9 mouse cellular contexts compared by ENCODE assay signal in genomic region chr6:88893559-88893958, GRCm38 (mm10). TPM values are rescaled to one million over a fixed set of nuclear protein-coding genes. Genes with fewer than 3 reads are reported as not detected.
DNase-seq lines count a peak whose midpoint lies in the region; ATAC-seq and TF ChIP-seq lines count a peak whose summit lies in the region.
"Had no signal": no experiment of that assay in that cellular context is flagged by ENCODE, and none has a peak within 500 bp of the region (broad histone marks: within the 10 kb centered on the region; RNA-seq: fewer than 3 reads in every experiment).

No protein-coding gene starts in this region.

- no peak for ATAC-seq in forebrain, embryonic 11.5 days (replicated peaks; ENCODE audit: low FRiP score)
- ATAC-seq in forebrain, embryonic 13.5 days: no peak
- ATAC-seq in midbrain, embryonic 11.5 days (ENCODE audit: low FRiP score): no peak
- no peak for ATAC-seq in midbrain, embryonic 16.5 days

- H3K27ac ChIP-seq in forebrain, embryonic 11.5 days (ENCODE audit: low read depth, low read length): no peak overlapping the region
- no peak overlapping the region for H3K27ac ChIP-seq in forebrain, embryonic 13.5 days
- no peak overlapping the region for H3K27ac ChIP-seq in midbrain, embryonic 11.5 days (ENCODE audit: low read depth, low read length)
- no peak overlapping the region for H3K27ac ChIP-seq in midbrain, embryonic 16.5 days (ENCODE audit: low read length)
- H3K27ac ChIP-seq in bone marrow, adult 2 months (ENCODE audit: control insufficient read depth, insufficient read depth, low read depth, low read length, poor library complexity): no peak overlapping the region
- H3K27ac ChIP-seq: hindbrain, embryonic 15.5 days had no signal

- no peak overlapping the region for H3K4me3 ChIP-seq in forebrain, embryonic 11.5 days (ENCODE audit: low read depth, low read length)
- no peak overlapping the region for H3K4me3 ChIP-seq in forebrain, embryonic 13.5 days
- no peak overlapping the region for H3K4me3 ChIP-seq in midbrain, embryonic 11.5 days (ENCODE audit: low read depth, low read length)
- no peak overlapping the region for H3K4me3 ChIP-seq in midbrain, embryonic 16.5 days (ENCODE audit: low read depth, low read length)
- H3K4me3 ChIP-seq in bone marrow, adult 2 months (replicated peaks; ENCODE audit: control insufficient read depth, low read depth, low read length): no peak overlapping the region
- H3K4me3 ChIP-seq: hindbrain, embryonic 15.5 days had no signal

- H3K36me3 ChIP-seq in forebrain, embryonic 11.5 days (ENCODE audit: control insufficient read depth, insufficient read depth, low read length): peaks cover 50% of the 10 kb centered on the region
- H3K36me3 ChIP-seq in forebrain, embryonic 13.5 days (ENCODE audit: poor library complexity, severe bottlenecking): peaks cover 81% of the 10 kb centered on the region
- H3K36me3 ChIP-seq in midbrain, embryonic 11.5 days (ENCODE audit: control insufficient read depth, insufficient read depth, low read length): peaks cover 57% of the 10 kb centered on the region
- peaks cover 13% of the 10 kb centered on the region for H3K36me3 ChIP-seq in midbrain, embryonic 16.5 days (ENCODE audit: control insufficient read depth, insufficient read depth, low read length)

- H3K9me3 ChIP-seq in forebrain, embryonic 11.5 days (ENCODE audit: control insufficient read depth, low read length): no peaks in the 10 kb centered on the region
- no peaks in the 10 kb centered on the region for H3K9me3 ChIP-seq in forebrain, embryonic 13.5 days (replicated peaks)
- H3K9me3 ChIP-seq in midbrain, embryonic 11.5 days (ENCODE audit: control insufficient read depth, low read length): no peaks in the 10 kb centered on the region
- H3K9me3 ChIP-seq in midbrain, embryonic 16.5 days (replicated peaks; ENCODE audit: control insufficient read depth, low read length, poor library complexity, severe bottlenecking): no peaks in the 10 kb centered on the region
- H3K9me3 ChIP-seq: hindbrain, embryonic 15.5 days had no signal

- DNase-seq in forebrain, embryonic 11.5 days (ENCODE audit: low spot score): peak; percentile 83
- DNase-seq in midbrain, embryonic 11.5 days (ENCODE audit: low spot score, missing footprints): peak; percentile 95
- DNase-seq in frontal cortex, postnatal 36 days (ENCODE audit: low spot score in 2 of 2): peak; percentile 54 to 66
- peak; percentile 36 for DNase-seq in lung, postnatal 25 days (ENCODE audit: low spot score)
- DNase-seq in thymus, postnatal 10 days (ENCODE audit: low spot score in 2 of 2): peak; percentile 51 to 83

- peak; percentile 89 for TF ChIP-seq CTCF in bone marrow, adult 2 months (IDR thresholded peaks at IDR 0.05; ENCODE audit: control insufficient read depth, insufficient read depth, low read length)

- no peak for TF ChIP-seq POLR2A in bone marrow, adult 2 months (IDR thresholded peaks at IDR 0.05; ENCODE audit: borderline replicate concordance, control insufficient read depth, low read depth, low read length)

- no peak overlapping the region for H3K4me2 ChIP-seq in forebrain, embryonic 11.5 days (ENCODE audit: low read depth, low read length, severe bottlenecking)
- no peak overlapping the region for H3K4me2 ChIP-seq in forebrain, embryonic 13.5 days
- H3K4me2 ChIP-seq in midbrain, embryonic 11.5 days: no peak overlapping the region
- no peak overlapping the region for H3K4me2 ChIP-seq in midbrain, embryonic 16.5 days (ENCODE audit: low read length)
- H3K4me2 ChIP-seq: hindbrain, embryonic 15.5 days had no signal

- no peak overlapping the region for H3K9ac ChIP-seq in forebrain, embryonic 11.5 days (ENCODE audit: low read length)
- no peak overlapping the region for H3K9ac ChIP-seq in forebrain, embryonic 13.5 days
- H3K9ac ChIP-seq in midbrain, embryonic 11.5 days (ENCODE audit: low read length): no peak overlapping the region
- no peak overlapping the region for H3K9ac ChIP-seq in midbrain, embryonic 16.5 days (ENCODE audit: low read depth, low read length)
- H3K9ac ChIP-seq: hindbrain, embryonic 15.5 days had no signal

- peaks cover 9% of the 10 kb centered on the region for H3K4me1 ChIP-seq in forebrain, embryonic 11.5 days (replicated peaks; ENCODE audit: control insufficient read depth, insufficient read depth, low read length)
- peaks cover 28% of the 10 kb centered on the region for H3K4me1 ChIP-seq in forebrain, embryonic 13.5 days
- H3K4me1 ChIP-seq in midbrain, embryonic 11.5 days (ENCODE audit: control insufficient read depth, insufficient read depth, low read length): peaks cover 12% of the 10 kb centered on the region
- H3K4me1 ChIP-seq in midbrain, embryonic 16.5 days (ENCODE audit: control insufficient read depth, insufficient read depth, low read length): peaks cover 4% of the 10 kb centered on the region
- no peaks in the 10 kb centered on the region for H3K4me1 ChIP-seq in bone marrow, adult 2 months (ENCODE audit: control insufficient read depth, insufficient read depth, low read length)

- no peaks in the 10 kb centered on the region for H3K27me3 ChIP-seq in forebrain, embryonic 11.5 days (ENCODE audit: control insufficient read depth, insufficient read depth, low read length)
- no peaks in the 10 kb centered on the region for H3K27me3 ChIP-seq in forebrain, embryonic 13.5 days
- no peaks in the 10 kb centered on the region for H3K27me3 ChIP-seq in midbrain, embryonic 11.5 days (ENCODE audit: control insufficient read depth, insufficient read depth, low read length)
- no peaks in the 10 kb centered on the region for H3K27me3 ChIP-seq in midbrain, embryonic 16.5 days (ENCODE audit: control insufficient read depth, insufficient read depth, low read depth, low read length)
- H3K27me3 ChIP-seq: hindbrain, embryonic 15.5 days had no signal

- 70% methylated on average over 5 of the region's 5 CpGs for WGBS in forebrain, embryonic 11.5 days
- WGBS in forebrain, embryonic 13.5 days: 67% methylated on average over 5 of the region's 5 CpGs
- 74% methylated on average over 5 of the region's 5 CpGs for WGBS in midbrain, embryonic 11.5 days
- WGBS in midbrain, embryonic 16.5 days: 60% methylated on average over 5 of the region's 5 CpGs
- 55% methylated on average over 5 of the region's 5 CpGs for WGBS in bone marrow, adult 2 months

RNA-seq across cellular contexts. Expression of gene Mcm2, which starts 5.0 kb away (rescaled TPM):
- polyA plus RNA-seq in forebrain, embryonic 11.5 days (2014; fragmentation: Nextera tagmentation; extraction: Ambion mirVana): 248 and 259 TPM in 2 replicates
- 133 and 157 TPM in 2 replicates for polyA plus RNA-seq in forebrain, embryonic 13.5 days (2015; fragmentation: Nextera tagmentation; extraction: Ambion mirVana)
- polyA plus RNA-seq in midbrain, embryonic 11.5 days (2014; fragmentation: Nextera tagmentation; extraction: Ambion mirVana): 210 and 212 TPM in 2 replicates
- polyA plus RNA-seq in midbrain, embryonic 16.5 days (2015; fragmentation: Nextera tagmentation; extraction: Ambion mirVana): 16.2 and 20.7 TPM in 2 replicates
- 78.2 and 120 TPM in 2 replicates for polyA plus RNA-seq in bone marrow, adult 2 months (2011; ENCODE audit: insufficient read depth, insufficient read length, low replicate concordance, missing spikeins)

RNA-seq across cellular contexts. Expression of gene Tpra1, which starts 8.5 kb away (rescaled TPM):
- 39.4 and 40.7 TPM in 2 replicates for polyA plus RNA-seq in forebrain, embryonic 11.5 days (2014; fragmentation: Nextera tagmentation; extraction: Ambion mirVana)
- 45.4 and 53.9 TPM in 2 replicates for polyA plus RNA-seq in forebrain, embryonic 13.5 days (2015; fragmentation: Nextera tagmentation; extraction: Ambion mirVana)
- polyA plus RNA-seq in midbrain, embryonic 11.5 days (2014; fragmentation: Nextera tagmentation; extraction: Ambion mirVana): 36.9 and 39.6 TPM in 2 replicates
- 88.4 and 99.6 TPM in 2 replicates for polyA plus RNA-seq in midbrain, embryonic 16.5 days (2015; fragmentation: Nextera tagmentation; extraction: Ambion mirVana)
- 45.8 and 74.0 TPM in 2 replicates for polyA plus RNA-seq in bone marrow, adult 2 months (2011; ENCODE audit: insufficient read depth, insufficient read length, low replicate concordance, missing spikeins)

RNA-seq across cellular contexts. Expression of gene Podxl2, which starts 18.7 kb away (rescaled TPM):
- polyA plus RNA-seq in forebrain, embryonic 11.5 days (2014; fragmentation: Nextera tagmentation; extraction: Ambion mirVana): 109 and 115 TPM in 2 replicates
- polyA plus RNA-seq in forebrain, embryonic 13.5 days (2015; fragmentation: Nextera tagmentation; extraction: Ambion mirVana): 355 and 357 TPM in 2 replicates
- polyA plus RNA-seq in midbrain, embryonic 11.5 days (2014; fragmentation: Nextera tagmentation; extraction: Ambion mirVana): 118 and 119 TPM in 2 replicates
- polyA plus RNA-seq in midbrain, embryonic 16.5 days (2015; fragmentation: Nextera tagmentation; extraction: Ambion mirVana): 662 and 671 TPM in 2 replicates
- 2.5 and 2.6 TPM in 2 replicates for polyA plus RNA-seq in bone marrow, adult 2 months (2011; ENCODE audit: insufficient read depth, insufficient read length, low replicate concordance, missing spikeins)

RNA-seq across cellular contexts. Expression of gene Abtb1, which starts 51.8 kb away (rescaled TPM):
- polyA plus RNA-seq in forebrain, embryonic 11.5 days (2014; fragmentation: Nextera tagmentation; extraction: Ambion mirVana): 14.4 and 15.3 TPM in 2 replicates
- polyA plus RNA-seq in forebrain, embryonic 13.5 days (2015; fragmentation: Nextera tagmentation; extraction: Ambion mirVana): 32.0 and 32.3 TPM in 2 replicates
- polyA plus RNA-seq in midbrain, embryonic 11.5 days (2014; fragmentation: Nextera tagmentation; extraction: Ambion mirVana): 15.4 and 17.4 TPM in 2 replicates
- 37.3 and 40.7 TPM in 2 replicates for polyA plus RNA-seq in midbrain, embryonic 16.5 days (2015; fragmentation: Nextera tagmentation; extraction: Ambion mirVana)
- 92.2 and 165 TPM in 2 replicates for polyA plus RNA-seq in bone marrow, adult 2 months (2011; ENCODE audit: insufficient read depth, insufficient read length, low replicate concordance, missing spikeins)

Comparison
In these comparisons a context has a peak if more than half of its experiments do, and no peak if none do; other contexts are left out.
1. DNase-seq: peak in every context shown above with its lines; median percentile 95 in midbrain, embryonic 11.5 days; 83 in forebrain, embryonic 11.5 days; 67 in thymus, postnatal 10 days; 60 in frontal cortex, postnatal 36 days; 36 in lung, postnatal 25 days.
2. RNA of gene Podxl2, which starts 18.7 kb away (polyA plus RNA-seq): 662 to 671 TPM in midbrain, embryonic 16.5 days, 355 to 357 TPM in forebrain, embryonic 13.5 days, 118 to 119 TPM in midbrain, embryonic 11.5 days and 109 to 115 TPM in forebrain, embryonic 11.5 days; 2.5 to 2.6 TPM in bone marrow, adult 2 months; every median in the first group is over 10 times any median in the second.